Mouse (Mus musculus): Measurements from ENCODE around the gene Tmem170b. TPM values are rescaled to one million over a fixed set of nuclear protein-coding genes. Genes with fewer than 3 reads are reported as not detected.

Gene Tmem170b
- polyA plus RNA-seq, 1 experiment = 0.73 TPM

GRCm38 (mm10) chr13:41619470-41619869, 13.8 kb downstream of the Tmem170b start:
- H3K4me3 ChIP-seq (ENCODE audit: insufficient read depth, poor library complexity, severe bottlenecking) = no peak overlapping the region
- no peaks in the 10 kb centered on the region for H3K27me3 ChIP-seq (ENCODE audit: control insufficient read depth, insufficient read depth, insufficient read length)
- no peaks in the 10 kb centered on the region for H3K79me3 ChIP-seq (ENCODE audit: low read depth)
- H3K79me2 ChIP-seq (ENCODE audit: control insufficient read depth, insufficient read depth) = no peaks in the 10 kb centered on the region
- H3ac ChIP-seq (ENCODE audit: control insufficient read depth, insufficient read length, low read depth) = no peak overlapping the region
- TF ChIP-seq CEBPB (IDR thresholded peaks at IDR 0.05; ENCODE audit: low read depth) (no peak), USF1 (IDR thresholded peaks at IDR 0.05; ENCODE audit: low read depth) (no peak), MAX (IDR thresholded peaks at IDR 0.05) (no peak), CTCF (IDR thresholded peaks at IDR 0.05; ENCODE audit: control insufficient read depth, insufficient read depth, insufficient read length) (no peak), FOSL1 (IDR thresholded peaks at IDR 0.05; ENCODE audit: insufficient read depth, low read length, poor library complexity, severe bottlenecking) (no peak), MYOG (IDR thresholded peaks at IDR 0.05; ENCODE audit: control insufficient read depth, extremely low read depth, insufficient read length) (no peak), MYOD1 (IDR thresholded peaks at IDR 0.05; ENCODE audit: control insufficient read depth, insufficient read length, low read depth) (no peak)
- no peaks in the 10 kb centered on the region for H3K36me3 ChIP-seq (ENCODE audit: control insufficient read depth, insufficient read depth)

- Histone ChIP-seq H3K27me3 (ENCODE audit: control insufficient read depth, insufficient read depth, insufficient read length) (no peaks in the 10 kb centered on the region), H3ac (ENCODE audit: control insufficient read depth, insufficient read length, low read depth) (no peak overlapping the region), H3K4me3 (ENCODE audit: insufficient read depth, poor library complexity, severe bottlenecking) (no peak overlapping the region), H3K36me3 (ENCODE audit: control insufficient read depth, insufficient read depth) (no peaks in the 10 kb centered on the region), H3K79me2 (ENCODE audit: control insufficient read depth, insufficient read depth) (no peaks in the 10 kb centered on the region), H3K79me3 (ENCODE audit: low read depth) (no peaks in the 10 kb centered on the region)
- no peak for TF ChIP-seq MYOD1 (IDR thresholded peaks at IDR 0.05; ENCODE audit: control insufficient read depth, insufficient read length, low read depth)
- TF ChIP-seq FOSL1 (IDR thresholded peaks at IDR 0.05; ENCODE audit: insufficient read depth, low read length, poor library complexity, severe bottlenecking) = no peak
- TF ChIP-seq CEBPB (IDR thresholded peaks at IDR 0.05; ENCODE audit: low read depth) = no peak
- TF ChIP-seq MAX (IDR thresholded peaks at IDR 0.05) = no peak
- no peak for TF ChIP-seq MYOG (IDR thresholded peaks at IDR 0.05; ENCODE audit: control insufficient read depth, extremely low read depth, insufficient read length)
- no peak for TF ChIP-seq USF1 (IDR thresholded peaks at IDR 0.05; ENCODE audit: low read depth)
- no peak for TF ChIP-seq CTCF (IDR thresholded peaks at IDR 0.05; ENCODE audit: control insufficient read depth, insufficient read depth, insufficient read length)
Measured at GRCm38 (mm10) chr13:41620132-41620531, 14.4 kb downstream of the Tmem170b start.

GRCm38 (mm10) chr13:41624123-41624522, 18.4 kb downstream of the Tmem170b start:
- no peaks in the 10 kb centered on the region for H3K36me3 ChIP-seq (ENCODE audit: control insufficient read depth, insufficient read depth)
- no peak overlapping the region for H3ac ChIP-seq (ENCODE audit: control insufficient read depth, insufficient read length, low read depth)
- no peaks in the 10 kb centered on the region for H3K79me2 ChIP-seq (ENCODE audit: control insufficient read depth, insufficient read depth)
- H3K4me3 ChIP-seq (ENCODE audit: insufficient read depth, poor library complexity, severe bottlenecking) = no peak overlapping the region
- H3K27me3 ChIP-seq (ENCODE audit: control insufficient read depth, insufficient read depth, insufficient read length) = no peaks in the 10 kb centered on the region
- no peaks in the 10 kb centered on the region for H3K79me3 ChIP-seq (ENCODE audit: low read depth)
- no peak for TF ChIP-seq USF1 (IDR thresholded peaks at IDR 0.05; ENCODE audit: low read depth)
- no peak for TF ChIP-seq MYOD1 (IDR thresholded peaks at IDR 0.05; ENCODE audit: control insufficient read depth, insufficient read length, low read depth)
- no peak for TF ChIP-seq FOSL1 (IDR thresholded peaks at IDR 0.05; ENCODE audit: insufficient read depth, low read length, poor library complexity, severe bottlenecking)
- TF ChIP-seq CEBPB (IDR thresholded peaks at IDR 0.05; ENCODE audit: low read depth) = no peak
- TF ChIP-seq MAX (IDR thresholded peaks at IDR 0.05) = no peak
- TF ChIP-seq MYOG (IDR thresholded peaks at IDR 0.05; ENCODE audit: control insufficient read depth, extremely low read depth, insufficient read length) = no peak
- TF ChIP-seq CTCF (IDR thresholded peaks at IDR 0.05; ENCODE audit: control insufficient read depth, insufficient read depth, insufficient read length) = no peak

GRCm38 (mm10) chr13:41625248-41625647, 19.5 kb downstream of the Tmem170b start:
- Histone ChIP-seq H3K4me3 (ENCODE audit: insufficient read depth, poor library complexity, severe bottlenecking) (no peak overlapping the region), H3K27me3 (ENCODE audit: control insufficient read depth, insufficient read depth, insufficient read length) (no peaks in the 10 kb centered on the region), H3K36me3 (ENCODE audit: control insufficient read depth, insufficient read depth) (no peaks in the 10 kb centered on the region)

GRCm38 (mm10) chr13:41627277-41627916, 21.7 kb downstream of the Tmem170b start:
- H3ac ChIP-seq (ENCODE audit: control insufficient read depth, insufficient read length, low read depth) = no peak overlapping the region
- no peaks in the 10 kb centered on the region for H3K27me3 ChIP-seq (ENCODE audit: control insufficient read depth, insufficient read depth, insufficient read length)
- H3K79me2 ChIP-seq (ENCODE audit: control insufficient read depth, insufficient read depth) = no peaks in the 10 kb centered on the region
- no peaks in the 10 kb centered on the region for H3K36me3 ChIP-seq (ENCODE audit: control insufficient read depth, insufficient read depth)
- TF ChIP-seq MYOG (IDR thresholded peaks at IDR 0.05; ENCODE audit: control insufficient read depth, extremely low read depth, insufficient read length) (no peak), CTCF (IDR thresholded peaks at IDR 0.05; ENCODE audit: control insufficient read depth, insufficient read depth, insufficient read length) (no peak), MAX (IDR thresholded peaks at IDR 0.05) (no peak)
- H3K4me3 ChIP-seq (ENCODE audit: insufficient read depth, poor library complexity, severe bottlenecking) = no peak overlapping the region
- no peaks in the 10 kb centered on the region for H3K79me3 ChIP-seq (ENCODE audit: low read depth)

More at GRCm38 (mm10) chr13:41625248-41625647, 19.5 kb downstream of the Tmem170b start:
- Histone ChIP-seq H3K79me3 (ENCODE audit: low read depth) (no peaks in the 10 kb centered on the region), H3ac (ENCODE audit: control insufficient read depth, insufficient read length, low read depth) (no peak overlapping the region), H3K79me2 (ENCODE audit: control insufficient read depth, insufficient read depth) (no peaks in the 10 kb centered on the region)
- TF ChIP-seq FOSL1 (IDR thresholded peaks at IDR 0.05; ENCODE audit: insufficient read depth, low read length, poor library complexity, severe bottlenecking) = no peak
- no peak for TF ChIP-seq MYOG (IDR thresholded peaks at IDR 0.05; ENCODE audit: control insufficient read depth, extremely low read depth, insufficient read length)
- no peak for TF ChIP-seq MAX (IDR thresholded peaks at IDR 0.05)
- TF ChIP-seq MYOD1 (IDR thresholded peaks at IDR 0.05; ENCODE audit: control insufficient read depth, insufficient read length, low read depth) = no peak

GRCm38 (mm10) chr13:41634401-41634818, 28.7 kb downstream of the Tmem170b start:
- Histone ChIP-seq H3K36me3 (ENCODE audit: control insufficient read depth, insufficient read depth) (no peaks in the 10 kb centered on the region), H3K79me2 (ENCODE audit: control insufficient read depth, insufficient read depth) (no peaks in the 10 kb centered on the region), H3K4me3 (ENCODE audit: insufficient read depth, poor library complexity, severe bottlenecking) (no peak overlapping the region), H3K79me3 (ENCODE audit: low read depth) (no peaks in the 10 kb centered on the region), H3ac (ENCODE audit: control insufficient read depth, insufficient read length, low read depth) (no peak overlapping the region), H3K27me3 (ENCODE audit: control insufficient read depth, insufficient read depth, insufficient read length) (no peaks in the 10 kb centered on the region)
- peak; percentile 91 for TF ChIP-seq CTCF (IDR thresholded peaks at IDR 0.05; ENCODE audit: control insufficient read depth, insufficient read depth, insufficient read length)
- no peak for TF ChIP-seq FOSL1 (IDR thresholded peaks at IDR 0.05; ENCODE audit: insufficient read depth, low read length, poor library complexity, severe bottlenecking)
- TF ChIP-seq MAX (IDR thresholded peaks at IDR 0.05) = no peak
- no peak for TF ChIP-seq MYOD1 (IDR thresholded peaks at IDR 0.05; ENCODE audit: control insufficient read depth, insufficient read length, low read depth)
- no peak for TF ChIP-seq USF1 (IDR thresholded peaks at IDR 0.05; ENCODE audit: low read depth)
- TF ChIP-seq MYOG (IDR thresholded peaks at IDR 0.05; ENCODE audit: control insufficient read depth, extremely low read depth, insufficient read length) = no peak
- TF ChIP-seq CEBPB (IDR thresholded peaks at IDR 0.05; ENCODE audit: low read depth) = no peak

Data from C2C12 (cell line).